Mouse (Mus musculus): ENCODE data around the gene Ubxn10.

Gene Ubxn10

GRCm38 (mm10) chr4:138737031-138737430, at the start of gene Ubxn10:
Gene Ubxn10 (minus strand): TSS chr4:138737167.
- DNase-seq = no peak

- no peak for DNase-seq
Observed at GRCm38 (mm10) chr4:138786141-138786540, 49.2 kb upstream of the Ubxn10 start.

- no peak for DNase-seq
Observed at GRCm38 (mm10) chr4:138785721-138786120, 48.8 kb upstream of the Ubxn10 start.

- DNase-seq = no peak
Observed at GRCm38 (mm10) chr4:138782098-138782497, 45.1 kb upstream of the Ubxn10 start.

- DNase-seq = no peak
Observed at GRCm38 (mm10) chr4:138780300-138780699, 43.3 kb upstream of the Ubxn10 start.

- no peak for DNase-seq
Observed at GRCm38 (mm10) chr4:138777417-138778407, 40.7 kb upstream of the Ubxn10 start.

GRCm38 (mm10) chr4:138775435-138775834, 38.5 kb upstream of the Ubxn10 start, which contains the start of gene Pla2g2d:
Gene Pla2g2d (plus strand): TSS chr4:138775735.
- DNase-seq = no peak

GRCm38 (mm10) chr4:138772386-138772785, 35.4 kb upstream of the Ubxn10 start:
- DNase-seq = no peak

GRCm38 (mm10) chr4:138771970-138772369, 35.0 kb upstream of the Ubxn10 start:
- no peak for DNase-seq

- DNase-seq = no peak
Observed at GRCm38 (mm10) chr4:138762266-138762665, 25.3 kb upstream of the Ubxn10 start.

- DNase-seq = no peak
Observed at GRCm38 (mm10) chr4:138757416-138757815, 20.4 kb upstream of the Ubxn10 start, which contains the start of gene Pla2g2f. Gene Pla2g2f (minus strand): TSS chr4:138757626.

- no peak for DNase-seq
Observed at GRCm38 (mm10) chr4:138755983-138756382, 19.0 kb upstream of the Ubxn10 start.

- peak; percentile 34 to 52 for DNase-seq
Observed at GRCm38 (mm10) chr4:138755439-138755838, 18.5 kb upstream of the Ubxn10 start.

GRCm38 (mm10) chr4:138754432-138754831, 17.5 kb upstream of the Ubxn10 start:
- DNase-seq = no peak

GRCm38 (mm10) chr4:138753608-138754007, 16.6 kb upstream of the Ubxn10 start:
- peak; percentile 59 to 62 for DNase-seq

GRCm38 (mm10) chr4:138752603-138753002, 15.6 kb upstream of the Ubxn10 start:
- no peak for DNase-seq

- peak; percentile 76 to 81 for DNase-seq
Observed at GRCm38 (mm10) chr4:138748369-138749072, 11.6 kb upstream of the Ubxn10 start.

- peak; percentile 38 to 46 for DNase-seq
Observed at GRCm38 (mm10) chr4:138747851-138748250, 10.9 kb upstream of the Ubxn10 start.

- no peak for DNase-seq
Observed at GRCm38 (mm10) chr4:138746866-138747265, 9.9 kb upstream of the Ubxn10 start.

- DNase-seq = peak in 1 of 2 experiments; percentile 28
Observed at GRCm38 (mm10) chr4:138745884-138746283, 8.9 kb upstream of the Ubxn10 start.

GRCm38 (mm10) chr4:138739136-138739851, 2.3 kb upstream of the Ubxn10 start:
- DNase-seq = no peak

GRCm38 (mm10) chr4:138734863-138735262, 2.1 kb downstream of the Ubxn10 start:
- DNase-seq = no peak

- no peak for DNase-seq
Observed at GRCm38 (mm10) chr4:138734105-138734504, 2.9 kb downstream of the Ubxn10 start.
